Mouse (Mus musculus): ENCODE results near the gene Slc25a44.

GRCm38 (mm10) chr3:88384364-88384763 is 40.6 kb downstream of the Slc25a44 start, which contains the start of gene Bglap:
- TF ChIP-seq CTCF (IDR thresholded peaks at IDR 0.05; ENCODE audit: extremely low read depth, insufficient read length, insufficient replicate concordance, low read depth, low read length) (no peak), POLR2A (IDR thresholded peaks at IDR 0.05; ENCODE audit: low read depth, low read length) (no peak)

All from small intestine, adult 2 months (tissue).